Mouse (Mus musculus): ENCODE measurements at regions not wholly inside any gene's neighbourhood (a gene's known extent, or its start where the extent isn't known, plus 50 kb on each side); places are given as distances from the start of the nearest gene placed in this dataset.

DNA sequence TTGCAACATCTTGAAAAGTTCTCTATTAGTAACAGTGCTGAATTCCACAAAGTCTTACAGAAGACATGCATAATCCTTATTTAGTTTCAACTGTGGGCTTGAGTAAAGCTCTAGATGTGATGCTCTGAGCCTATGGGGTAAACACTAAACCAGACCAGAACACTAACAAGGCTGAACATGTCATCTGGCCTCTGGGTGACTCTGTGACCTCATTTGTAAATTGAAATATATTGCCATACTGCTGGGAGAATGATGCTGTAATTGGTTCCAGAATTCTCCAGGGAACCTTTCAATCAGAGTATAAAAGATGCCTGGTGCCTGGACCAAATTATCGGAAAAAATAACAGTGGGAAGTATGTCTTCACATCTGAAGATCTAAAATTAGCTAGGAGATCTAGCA is 309.9 kb upstream of the Megf9 start:
- DNase-seq (ENCODE audit: low spot score in 2 of 2) = no peak

DNA sequence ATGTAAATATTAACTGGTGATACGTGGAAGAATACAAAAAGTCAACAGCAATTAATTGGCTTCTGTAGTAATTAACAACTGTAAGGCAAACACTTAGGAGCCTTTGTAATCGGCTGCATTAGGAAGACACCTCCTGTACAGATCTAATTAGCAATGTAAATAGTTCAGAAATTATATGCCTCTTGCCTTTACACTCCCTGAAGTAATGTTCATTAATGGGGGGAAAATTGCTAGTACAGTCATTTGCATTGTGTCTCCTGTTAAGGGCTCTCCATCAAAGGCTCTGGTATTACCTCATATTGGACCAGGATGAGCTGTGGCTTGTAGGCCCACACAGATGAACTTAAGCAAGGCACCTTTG is 276.1 kb upstream of the Megf9 start:
- no peak for DNase-seq (ENCODE audit: low spot score in 2 of 2)

DNA sequence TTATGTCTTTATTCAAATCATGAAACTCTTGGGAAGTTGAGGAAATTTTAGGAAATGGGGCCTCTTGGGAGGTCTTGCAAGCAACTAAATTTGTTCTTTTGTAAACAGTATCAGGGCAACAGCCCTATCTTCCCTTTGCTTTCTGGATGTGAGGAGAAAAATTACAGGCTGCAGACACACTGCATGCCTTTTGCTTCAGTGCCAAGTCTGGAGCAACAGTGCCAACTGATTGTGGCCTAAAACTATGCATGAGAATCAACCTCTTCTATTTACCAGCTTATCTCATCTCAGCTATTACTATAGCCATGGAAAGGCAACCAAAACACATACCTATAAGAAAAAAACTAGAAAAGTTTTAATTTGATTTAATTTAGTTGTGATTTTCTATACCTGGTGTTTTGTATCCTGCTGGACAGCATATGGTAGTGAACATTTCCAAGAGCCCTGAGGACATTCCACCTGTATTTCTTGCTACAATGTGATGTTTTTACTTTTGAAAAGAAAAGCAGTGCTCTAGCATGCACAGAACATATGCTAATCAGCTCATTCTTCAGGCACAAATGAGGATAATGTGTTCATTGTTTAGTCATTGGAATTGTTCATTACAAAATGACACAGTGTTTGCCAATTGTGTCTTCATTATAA is 275.6 kb upstream of the Megf9 start:
- no peak for DNase-seq (ENCODE audit: low spot score in 2 of 2)

DNA sequence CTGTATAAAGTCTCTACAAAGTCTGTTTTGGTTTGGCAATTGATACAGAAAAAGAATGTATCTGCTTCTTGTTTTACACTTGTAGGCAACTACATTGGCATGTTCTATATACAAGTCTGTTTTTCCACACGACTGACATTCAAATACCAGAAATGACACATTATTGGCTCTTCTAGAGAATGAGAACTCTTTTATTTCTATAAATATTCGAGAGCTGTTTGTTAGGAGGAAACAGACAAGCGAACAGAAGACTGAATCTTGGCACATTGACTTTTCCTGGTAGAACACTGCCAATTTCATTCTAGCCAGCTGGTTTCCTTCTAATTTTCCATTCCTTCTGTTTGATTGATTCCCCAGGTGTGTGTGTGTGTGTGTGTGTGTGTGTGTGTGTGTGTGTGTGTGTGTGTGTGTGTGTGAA is 270.1 kb upstream of the Megf9 start:
- DNase-seq (ENCODE audit: low spot score in 2 of 2) = peak; percentile 28 to 43

DNA sequence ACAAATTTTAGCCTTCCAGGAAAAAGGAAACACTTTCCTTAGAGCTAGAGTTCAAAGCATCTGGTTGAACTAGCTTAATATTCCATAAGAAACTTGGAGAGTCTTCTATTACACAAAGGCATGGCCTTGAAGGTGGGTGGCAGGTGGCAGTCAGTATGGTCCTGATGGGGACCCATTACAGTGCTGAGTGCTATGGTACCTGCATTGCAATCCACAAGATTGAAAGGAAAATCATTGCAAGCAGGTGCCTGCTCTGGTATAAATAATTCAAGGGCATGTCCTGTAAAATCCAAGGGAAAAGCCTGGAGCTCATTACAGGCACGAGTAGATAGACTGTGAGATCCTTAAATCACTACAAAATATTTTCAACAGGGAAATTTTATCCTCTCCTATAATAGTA is 263.7 kb upstream of the Megf9 start:
- DNase-seq (ENCODE audit: low spot score in 2 of 2) = no peak

DNA sequence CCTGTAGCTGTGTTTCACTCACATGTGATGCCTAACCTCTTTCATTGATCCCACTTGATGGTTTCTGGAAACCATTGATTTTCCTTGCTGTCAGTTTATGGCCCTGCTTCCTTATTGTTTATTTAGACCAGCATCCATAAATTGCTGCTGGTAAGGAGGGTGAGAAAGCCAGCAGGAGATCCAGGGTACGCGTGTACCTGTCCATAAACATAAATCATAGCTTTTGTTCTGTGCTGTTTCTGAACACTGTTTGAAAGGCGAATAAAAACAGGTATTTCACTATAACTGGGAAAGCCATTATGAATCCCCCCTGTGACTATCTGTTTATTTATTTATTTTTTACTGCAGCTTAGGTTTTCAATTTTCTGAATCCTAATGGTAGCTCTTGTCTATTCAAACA is 263.1 kb upstream of the Megf9 start:
- no peak for DNase-seq (ENCODE audit: low spot score in 2 of 2)

DNA sequence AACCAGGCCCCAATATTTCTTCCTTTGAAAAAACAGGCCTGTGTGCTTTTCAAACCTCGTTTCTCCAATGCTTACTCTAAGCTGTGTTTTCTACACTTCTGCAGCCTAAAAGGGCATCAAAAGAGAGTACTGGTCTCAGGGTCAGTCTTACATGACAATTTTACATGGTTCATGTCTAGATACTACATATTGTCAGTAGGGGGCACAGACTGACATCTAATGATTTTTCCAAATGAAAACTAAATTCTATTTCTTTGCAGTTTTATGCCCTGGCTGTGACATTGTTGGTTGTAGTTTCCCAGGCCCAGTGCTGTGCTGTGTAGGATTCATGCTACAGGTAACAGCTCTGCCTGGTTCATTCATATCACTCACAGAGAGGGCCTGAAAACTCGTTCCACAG is 248.7 kb upstream of the Megf9 start:
- no peak for DNase-seq (ENCODE audit: low spot score in 2 of 2)

DNA sequence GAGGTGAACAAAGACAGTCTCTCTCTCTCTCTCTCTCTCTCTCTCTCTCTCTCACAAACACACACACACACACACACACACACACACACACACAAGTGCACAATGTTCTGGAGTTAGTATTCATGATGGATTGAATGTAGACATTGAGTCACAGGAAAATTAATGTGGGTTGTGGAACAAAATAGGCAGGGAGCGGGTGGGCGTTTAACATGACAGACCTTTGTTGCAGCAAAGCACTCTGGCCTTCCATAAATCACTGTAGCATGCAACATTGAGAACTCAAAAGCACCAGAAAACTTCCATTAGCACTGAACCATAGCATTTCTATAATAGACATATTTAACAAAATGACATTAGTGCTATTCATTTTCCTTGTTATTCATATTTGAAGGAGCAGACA is 246.8 kb upstream of the Megf9 start:
- peak in 1 of 2 experiments; percentile 26 for DNase-seq (ENCODE audit: low spot score in 2 of 2)

DNA sequence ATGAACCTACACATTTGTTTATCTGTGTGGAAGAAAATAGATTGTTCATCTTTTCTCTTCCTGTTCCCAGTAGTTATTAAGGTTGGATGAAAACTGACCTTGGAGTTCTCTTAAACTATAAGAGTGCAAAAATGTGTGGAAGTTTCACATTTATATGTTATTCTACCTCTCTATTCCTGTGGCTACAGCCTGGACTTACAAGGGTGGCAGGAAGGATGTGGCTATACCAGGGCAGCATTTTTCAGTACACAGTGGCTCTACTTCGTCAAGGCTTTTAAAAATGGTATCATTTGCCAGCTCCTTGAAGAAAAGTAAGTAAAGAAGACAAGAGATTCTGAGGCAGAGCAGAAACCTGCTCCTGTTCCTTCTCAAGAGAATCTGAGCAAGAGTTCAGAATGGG is 241.5 kb upstream of the Megf9 start:
- DNase-seq (ENCODE audit: low spot score in 2 of 2) = no peak

DNA sequence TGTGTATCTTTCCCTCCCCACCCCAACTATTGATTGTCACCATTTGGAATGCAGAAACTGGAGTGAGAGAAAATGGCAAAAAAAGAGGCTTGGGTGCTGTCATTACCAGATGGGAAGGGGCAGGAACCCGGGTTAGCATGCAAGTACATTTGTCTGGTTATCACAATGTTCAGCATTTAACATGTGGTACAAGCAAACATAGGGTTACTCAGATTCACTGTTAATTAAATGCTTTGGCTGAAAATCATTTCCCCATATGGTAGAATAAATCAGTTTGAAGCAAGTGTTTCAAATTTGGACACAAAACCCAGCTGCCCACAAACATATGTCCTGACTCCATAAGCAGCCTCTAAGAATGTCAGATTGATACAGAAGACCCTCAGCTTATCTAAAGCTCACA is 208.6 kb upstream of the Megf9 start:
- peak; percentile 50 to 62 for DNase-seq (ENCODE audit: low spot score in 2 of 2)

DNA sequence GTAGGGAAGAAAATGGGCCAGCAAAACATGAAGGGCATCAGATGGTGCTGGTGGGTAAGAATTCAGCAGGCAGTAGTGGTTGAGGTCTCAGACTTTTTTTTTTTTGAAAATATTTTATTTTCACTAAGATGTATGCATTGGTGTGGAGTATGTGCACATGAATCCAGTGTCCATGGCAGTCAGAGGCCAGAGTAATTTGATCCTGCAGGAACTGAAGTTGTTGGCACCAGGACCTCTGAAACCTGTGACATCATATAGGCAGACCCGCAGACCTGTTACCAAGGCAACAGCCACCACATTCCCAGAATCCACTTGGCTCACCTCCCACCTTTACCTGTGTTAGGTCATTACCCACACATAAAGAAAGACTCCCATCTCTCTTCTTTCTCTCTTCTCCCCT is 207.2 kb upstream of the Megf9 start:
- DNase-seq (ENCODE audit: low spot score in 2 of 2) = no peak

DNA sequence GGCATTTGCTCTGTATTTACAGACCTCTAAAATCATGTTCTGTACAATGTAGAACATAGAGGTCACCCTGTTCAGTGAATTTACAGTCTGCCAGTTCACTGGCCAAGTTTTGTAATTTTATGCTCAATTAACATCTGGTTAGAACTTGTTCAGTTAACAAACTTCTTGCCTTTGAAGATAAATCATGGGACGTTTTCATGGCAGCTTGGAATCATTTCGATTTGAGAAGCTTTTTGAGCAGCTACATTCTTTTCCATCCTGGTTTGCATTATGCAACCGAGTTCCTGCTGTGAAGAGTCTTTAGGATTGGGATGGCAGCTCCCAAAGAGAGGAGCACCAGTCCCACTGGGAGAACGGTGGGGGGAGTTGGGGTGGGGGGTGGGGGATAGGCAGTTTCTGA is 206.3 kb upstream of the Megf9 start:
- no peak for DNase-seq (ENCODE audit: low spot score in 2 of 2)

DNA sequence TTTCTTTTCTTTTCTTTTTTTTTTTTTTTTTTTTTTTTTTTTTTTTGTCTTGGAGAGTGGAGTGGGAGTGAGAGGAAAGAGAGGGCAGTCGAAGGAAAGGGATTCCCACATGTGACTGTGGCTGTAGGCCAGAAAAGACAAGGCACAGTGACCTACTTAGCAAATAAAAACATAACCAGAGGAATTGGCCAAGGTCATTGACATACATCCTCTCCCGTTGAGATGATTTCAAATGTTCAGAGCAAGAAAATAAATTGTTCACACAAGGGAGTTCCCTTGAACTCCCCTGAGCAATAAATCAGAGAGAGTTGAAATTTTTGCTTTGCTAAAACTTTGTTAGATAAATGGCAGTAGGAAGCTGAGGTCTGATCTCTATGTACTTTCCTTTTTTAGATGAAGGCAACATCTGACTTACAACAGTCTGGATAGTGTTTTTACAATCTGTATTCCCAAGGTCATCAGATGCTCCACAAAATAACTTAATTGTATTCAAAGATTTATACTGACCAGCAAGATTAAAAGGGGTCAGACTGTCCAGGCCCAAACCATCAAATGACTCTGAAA is 174.4 kb upstream of the Megf9 start:
- no peak for DNase-seq (ENCODE audit: low spot score in 2 of 2)

DNA sequence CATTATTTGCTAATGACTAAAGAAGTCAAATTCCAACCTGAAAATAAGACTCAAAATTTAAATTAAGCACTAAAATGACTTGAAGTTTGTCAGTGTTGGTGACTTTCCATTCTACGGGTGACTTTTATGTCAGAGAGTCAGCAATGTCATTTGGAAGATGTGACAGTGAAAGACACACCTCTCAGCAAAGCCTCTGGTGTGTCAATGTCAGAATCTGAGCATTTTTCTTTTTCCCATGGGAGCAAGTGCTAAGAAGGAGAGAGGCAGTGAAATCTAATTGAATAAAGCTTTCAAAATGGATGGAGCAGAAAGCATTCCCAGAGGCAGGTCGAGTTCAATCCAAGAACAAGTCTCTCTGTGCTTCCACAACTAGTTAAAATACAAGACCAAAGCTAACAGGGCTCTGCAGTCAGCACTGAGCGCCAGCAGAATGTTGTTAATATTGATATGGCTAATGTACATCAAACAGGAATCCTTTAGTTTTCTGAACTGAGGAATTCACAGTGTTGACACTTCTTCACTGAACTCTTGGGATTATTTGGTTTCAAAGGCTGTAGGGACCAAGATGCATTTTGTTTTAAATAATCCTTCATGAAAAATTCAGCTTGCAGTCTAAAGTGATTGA is 170.4 kb upstream of the Megf9 start:
- no peak for DNase-seq (ENCODE audit: low spot score in 2 of 2)

DNA sequence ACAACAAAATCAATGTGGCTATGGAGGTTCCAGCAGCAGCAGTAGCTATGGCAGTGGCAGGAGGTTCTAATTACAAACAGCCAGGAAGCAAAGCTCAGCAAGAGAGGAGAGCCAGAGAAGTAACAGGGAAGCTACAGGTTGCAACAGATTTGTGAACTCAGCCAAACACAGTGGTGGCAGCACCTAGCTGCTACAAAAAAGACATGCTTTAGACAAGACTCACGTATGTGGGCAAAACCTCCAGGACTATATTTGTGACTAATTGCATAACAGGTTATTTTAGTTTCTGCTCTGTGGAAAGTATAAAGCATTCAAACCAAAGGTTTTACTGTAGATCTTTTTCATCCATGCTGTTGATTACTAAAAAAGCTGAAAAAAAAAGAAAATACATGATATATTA is 166.1 kb upstream of the Megf9 start:
- DNase-seq (ENCODE audit: low spot score in 2 of 2) = no peak

DNA sequence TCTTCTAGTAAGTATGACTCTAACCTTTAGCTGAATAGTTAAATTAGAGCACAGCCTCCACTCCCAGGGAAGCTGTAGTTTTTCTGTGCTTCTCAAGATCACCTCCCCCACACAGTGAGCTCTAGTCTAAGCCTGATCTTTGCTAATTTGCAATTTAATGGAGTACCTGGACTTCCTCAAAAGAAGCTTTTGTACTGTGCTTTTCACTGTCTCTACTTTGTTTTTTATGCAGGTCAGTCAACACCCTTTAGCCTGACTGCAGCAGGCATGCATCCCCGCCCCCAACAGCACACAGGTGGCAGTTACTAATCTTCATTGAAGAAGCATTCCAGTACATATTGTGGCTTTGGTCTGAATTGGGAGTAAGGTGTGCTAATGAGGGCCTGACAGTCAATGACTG is 129.4 kb upstream of the Megf9 start:
- DNase-seq (ENCODE audit: low spot score in 2 of 2) = no peak

DNA sequence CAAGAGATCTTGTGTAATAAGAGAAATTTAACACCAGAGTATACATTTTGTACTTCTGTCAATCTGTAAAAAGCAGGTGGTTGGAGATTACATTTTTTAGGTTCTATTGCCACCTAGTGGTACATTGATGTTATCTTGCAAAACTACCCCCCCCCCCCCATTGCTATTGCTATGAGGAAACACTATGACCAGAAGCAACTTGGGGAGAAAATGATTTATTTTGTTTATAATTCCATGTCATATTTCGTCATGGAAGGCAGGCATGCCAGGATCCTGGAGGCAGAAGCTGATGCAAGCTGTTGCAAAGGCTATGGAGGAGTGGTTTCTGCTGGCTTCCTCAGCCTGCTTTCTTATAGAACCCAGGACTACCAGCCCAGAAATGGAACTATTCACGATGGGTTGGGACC is 86.6 kb upstream of the Megf9 start:
- DNase-seq (ENCODE audit: low spot score in 2 of 2) = peak in 1 of 2 experiments; percentile 11

DNA sequence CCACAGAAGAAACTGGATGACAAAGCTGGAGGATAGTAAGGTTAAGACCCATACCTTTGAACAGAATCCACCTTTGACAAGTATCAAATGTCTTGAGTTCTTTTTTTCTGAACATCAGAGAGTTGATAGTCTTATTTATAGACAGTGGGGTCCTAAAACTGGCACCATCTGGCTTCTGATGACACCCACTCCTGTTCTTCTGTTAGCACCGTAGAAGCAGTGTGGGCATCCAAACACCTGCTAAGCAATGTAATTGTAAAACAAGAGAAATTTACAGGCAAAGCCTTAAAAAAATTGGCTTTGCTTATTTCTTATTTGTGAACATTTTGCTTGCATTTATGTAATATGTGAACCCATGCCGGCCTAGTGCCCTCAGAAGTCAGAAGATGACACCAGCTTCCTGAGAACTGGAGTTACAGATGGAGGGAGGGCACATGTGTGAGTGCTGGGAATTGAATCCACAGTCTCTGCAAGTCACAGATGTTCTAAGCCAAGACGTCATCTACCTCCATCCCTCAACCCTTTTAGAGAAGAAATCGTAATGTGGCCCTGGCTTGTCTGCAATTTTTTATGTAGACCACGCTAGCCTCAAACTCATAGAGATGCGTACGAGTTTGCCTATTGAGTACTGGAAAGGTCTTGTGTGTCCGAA is 85.0 kb upstream of the Megf9 start:
- peak; percentile 43 to 50 for DNase-seq (ENCODE audit: low spot score in 2 of 2)

DNA sequence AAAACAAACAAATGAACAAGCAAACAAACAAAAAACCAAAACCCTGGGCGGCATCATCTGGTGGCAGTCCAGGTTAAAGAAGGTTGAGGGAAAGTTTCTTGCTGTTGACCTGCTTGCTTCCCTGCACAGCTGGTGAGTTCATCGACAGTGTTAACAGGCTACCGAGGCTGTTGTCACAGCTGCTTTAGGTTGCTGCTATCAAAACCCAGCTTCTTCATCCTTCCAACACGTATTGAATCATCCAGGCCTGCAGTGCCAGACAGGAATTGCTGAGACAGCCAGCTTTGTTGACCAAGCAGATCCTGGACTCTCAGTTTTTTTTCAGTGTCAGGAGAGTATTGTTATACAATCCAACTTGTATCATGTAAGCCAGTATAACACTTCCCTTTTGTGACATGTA is 81.0 kb upstream of the Megf9 start:
- no peak for DNase-seq (ENCODE audit: low spot score in 2 of 2)

DNA sequence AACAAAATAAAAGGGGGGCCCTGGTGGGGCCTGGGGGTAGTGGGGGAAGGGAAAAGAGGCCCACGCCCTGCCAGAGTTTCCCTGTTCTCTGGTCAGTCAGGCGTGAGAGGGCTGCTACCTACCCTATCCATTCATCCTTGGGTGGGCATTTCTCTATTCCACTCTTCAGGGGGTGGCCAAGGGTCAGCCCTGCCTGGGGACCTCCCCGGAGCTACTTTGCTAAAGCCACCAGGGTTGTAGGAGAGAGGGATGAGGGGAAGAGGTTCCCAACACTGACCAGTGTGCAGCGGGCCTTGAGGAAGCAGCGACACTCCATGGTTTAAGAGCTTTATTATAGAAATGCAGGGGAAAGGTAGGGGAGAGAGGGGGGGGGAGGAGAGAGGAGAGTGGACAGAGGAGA is 79.6 kb upstream of the Megf9 start:
- no peak for DNase-seq (ENCODE audit: low spot score in 2 of 2)

DNA sequence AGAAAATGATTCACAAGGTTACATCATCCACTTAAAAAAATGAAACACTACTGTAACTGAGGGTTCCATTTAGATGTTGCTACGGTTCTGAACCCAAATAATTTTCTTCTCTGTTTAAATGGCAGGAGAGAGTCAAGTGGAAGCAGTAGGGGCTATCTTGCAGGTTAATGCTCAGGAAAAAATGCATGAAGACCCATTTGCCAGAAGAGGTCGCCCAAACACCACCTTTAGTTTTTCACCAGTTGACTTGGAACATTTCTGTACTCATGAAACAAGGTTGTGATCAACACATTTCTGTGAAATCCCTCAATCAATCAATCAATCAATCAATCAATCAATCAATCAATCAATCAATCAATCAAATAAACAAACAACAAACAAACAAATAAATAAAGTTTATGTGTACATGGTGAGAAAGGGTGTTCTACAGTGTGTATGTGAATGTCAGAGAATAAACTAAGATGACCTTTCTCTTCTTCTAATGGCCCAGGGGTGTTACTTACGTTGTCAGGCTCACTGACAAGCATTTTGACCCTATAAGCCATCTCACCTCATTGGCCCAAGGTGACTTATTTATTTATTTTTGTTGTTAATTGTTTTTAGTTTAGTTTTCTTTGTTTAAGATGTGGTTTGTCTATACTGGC is 68.5 kb upstream of the Megf9 start:
- peak in 1 of 2 experiments; percentile 21 for DNase-seq (ENCODE audit: low spot score in 2 of 2)

DNA sequence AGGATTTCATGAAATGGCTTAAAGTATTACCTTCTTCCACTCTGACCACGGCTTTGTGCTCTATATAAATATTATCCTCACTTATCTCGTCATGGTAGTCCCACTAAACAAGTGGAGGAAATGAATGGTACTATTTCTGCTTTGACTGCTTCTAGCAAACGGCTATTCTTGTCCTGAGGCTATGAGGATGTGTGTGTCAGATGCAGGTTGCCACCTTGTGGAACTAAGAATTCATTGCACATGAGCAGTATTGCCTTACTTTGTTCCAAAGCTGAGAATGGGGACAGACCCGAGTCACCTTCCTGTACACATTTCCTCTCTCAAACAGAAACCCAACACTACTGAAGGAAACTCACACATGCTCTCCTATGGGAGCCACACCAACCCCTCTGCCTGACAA is 66.5 kb upstream of the Megf9 start:
- peak in 1 of 2 experiments; percentile 21 for DNase-seq (ENCODE audit: low spot score in 2 of 2)
